Mouse (Mus musculus): ENCODE results near the gene Pnmt.

GRCm38 (mm10) chr11:98390141-98390540, 3.9 kb downstream of the Pnmt start:
- TF ChIP-seq USF2 (IDR thresholded peaks at IDR 0.05; ENCODE audit: borderline replicate concordance in 1 of 2, insufficient read depth in 1 of 2, low read depth in 1 of 2, low read length in 2 of 2): no peak
- TF ChIP-seq ZKSCAN1 (IDR thresholded peaks at IDR 0.05; ENCODE audit: low read depth, low read length): no peak
- no peak for TF ChIP-seq POLR2AphosphoS2 (IDR thresholded peaks at IDR 0.05; ENCODE audit: low read length)
- TF ChIP-seq ETS1 (IDR thresholded peaks at IDR 0.05; ENCODE audit: low read depth, low read length): no peak
- TF ChIP-seq POLR2A (IDR thresholded peaks at IDR 0.05; ENCODE audit: control insufficient read depth in 1 of 2, insufficient read depth in 1 of 2, low read depth in 1 of 2, low read length in 2 of 2, poor library complexity in 1 of 2): no peak
- TF ChIP-seq CTCF (IDR thresholded peaks at IDR 0.05 in 2 of 3, conservative IDR thresholded peaks at IDR 0.05 in 1 of 3; ENCODE audit: control insufficient read depth in 1 of 3, insufficient read depth in 1 of 3, low read depth in 2 of 3, low read length in 3 of 3, poor library complexity in 1 of 3, severe bottlenecking in 1 of 3): no peak
- no peak for TF ChIP-seq GABPA (IDR thresholded peaks at IDR 0.05; ENCODE audit: low read depth, low read length)
- TF ChIP-seq MAZ (IDR thresholded peaks at IDR 0.05; ENCODE audit: low read depth, low read length): no peak
- no peak for TF ChIP-seq MAFK (IDR thresholded peaks at IDR 0.05; ENCODE audit: borderline replicate concordance, low read depth, low read length)
- TF ChIP-seq EP300 (IDR thresholded peaks at IDR 0.05; ENCODE audit: low read depth in 1 of 2, low read length in 2 of 2): no peak
- no peak for TF ChIP-seq ZMIZ1 (IDR thresholded peaks at IDR 0.05; ENCODE audit: low read depth, low read length)

Measured in MEL (cell line).